Mouse (Mus musculus) limb, embryonic 11.5 days (tissue): Measurements from ENCODE around the gene Samd4. TPM values are rescaled to one million over a fixed set of nuclear protein-coding genes. Genes with fewer than 3 reads are reported as not detected.

ENCODE experiments used
- ATAC-seq: fragments of 200-750 bp; cut with Nextera tagmentation; 2 replicates; pipeline ENCODE4 v1.8.0; 2017; ENCODE audit warnings: low read depth; ENCODE audit not compliant: insufficient number of reproducible peaks, low FRiP score, low TSS enrichment
- DNase-seq: peaks from one replicate; pipeline ENCODE4 v3.0.0-alpha.2; 2015; ENCODE audit warnings: low spot score
- H3K27ac ChIP-seq: fragments of 300-500 bp; sonication (generic); replicated peaks from 2 replicates; pipeline ENCODE4 v1.5.1; 2014; ENCODE audit warnings: low read depth, mild to moderate bottlenecking, low read length
- H3K27me3 ChIP-seq: fragments of 300-500 bp; sonication (generic); 2 replicates; pipeline ENCODE4 v1.6.1; 2014; ENCODE audit warnings: mild to moderate bottlenecking, low read length, mixed read lengths; ENCODE audit not compliant: control insufficient read depth, insufficient read depth
- H3K36me3 ChIP-seq: fragments of 300-500 bp; sonication (generic); 2 replicates; pipeline ENCODE4 v1.6.1; 2014; ENCODE audit warnings: mild to moderate bottlenecking, low read length, moderate library complexity, mixed read lengths; ENCODE audit not compliant: control insufficient read depth, insufficient read depth
- H3K4me1 ChIP-seq: fragments of 300-500 bp; sonication (generic); 2 replicates; pipeline ENCODE4 v1.6.1; 2014; ENCODE audit warnings: low read length, mixed read lengths; ENCODE audit not compliant: control insufficient read depth, insufficient read depth
- H3K4me2 ChIP-seq: fragments of 300-500 bp; sonication (generic); 2 replicates; pipeline ENCODE4 v1.6.1; 2014; ENCODE audit warnings: low read depth, mild to moderate bottlenecking, moderate library complexity; ENCODE audit not compliant: severe bottlenecking
- H3K4me3 ChIP-seq: fragments of 300-500 bp; sonication (generic); 2 replicates; pipeline ENCODE4 v1.5.1; 2014; ENCODE audit warnings: low read depth, low read length
- H3K9ac ChIP-seq: fragments of 300-500 bp; sonication (generic); 2 replicates; pipeline ENCODE4 v1.6.1; 2014; ENCODE audit warnings: mild to moderate bottlenecking, low read length
- H3K9me3 ChIP-seq: fragments of 300-500 bp; sonication (generic); 2 replicates; pipeline ENCODE4 v1.6.1; 2016; ENCODE audit warnings: low read length; ENCODE audit not compliant: control insufficient read depth
- WGBS: fragments of 180-500 bp; shearing (Covaris S2); extraction: QIAGEN DNeasy Blood & Tissue Kit; methylation state at CpG from one replicate; pipeline ENCODE4 v1.1.7; 2014; 5-methylcytosine and 5-hydroxymethylcytosine counted together
- polyA plus RNA-seq: library from polyadenylated mRNA; unstranded; fragments of >200 nt; fragmentation: Nextera tagmentation; extraction: Ambion mirVana; gene quantifications from 2 replicates; pipeline ENCODE4 v1.2.1, GENCODE M21; 2014

The Samd4 gene
- polyA plus RNA-seq, 1 experiment from 2014 or later, result 3.0 TPM

- DNase-seq (no peak), ATAC-seq (no peak)
- Histone ChIP-seq H3K27me3 (no peaks in the 10 kb centered on the region), H3K36me3 (no peaks in the 10 kb centered on the region), H3K4me3 (no peak overlapping the region), H3K27ac (no peak overlapping the region), H3K9me3 (no peaks in the 10 kb centered on the region), H3K9ac (no peak overlapping the region), H3K4me1 (peaks cover 14% of the 10 kb centered on the region; the same call in 1 of the 2 replicates), H3K4me2 (no peak overlapping the region)
- 75% methylated on average over 11 of the region's 11 CpGs for WGBS
Observed at GRCm38 (mm10) chr14:46968046-46968445, 85.4 kb downstream of the Samd4 start.

- H3K4me1 ChIP-seq, result 0 out of 2 replicates have a peak, but pooled peaks cover 2% of the 10 kb centered on the region
- no peaks in the 10 kb centered on the region for H3K9me3 ChIP-seq
- 94% methylated on average over 3 of the region's 3 CpGs for WGBS
- no peak for ATAC-seq
- no peak for DNase-seq
- H3K27ac ChIP-seq, result no peak overlapping the region
- H3K27me3 ChIP-seq, result no peaks in the 10 kb centered on the region
- H3K9ac ChIP-seq, result no peak overlapping the region
- no peak overlapping the region for H3K4me2 ChIP-seq
- no peak overlapping the region for H3K4me3 ChIP-seq
- no peaks in the 10 kb centered on the region for H3K36me3 ChIP-seq
Observed at GRCm38 (mm10) chr14:46970673-46971072, 88.0 kb downstream of the Samd4 start.

GRCm38 (mm10) chr14:46971802-46972201, 89.1 kb downstream of the Samd4 start:
- DNase-seq (no peak), ATAC-seq (no peak)
- H3K4me1 ChIP-seq, result no peaks in the 10 kb centered on the region
- no peak overlapping the region for H3K4me2 ChIP-seq
- no peaks in the 10 kb centered on the region for H3K27me3 ChIP-seq
- H3K9ac ChIP-seq, result no peak overlapping the region
- no peak overlapping the region for H3K4me3 ChIP-seq
- no peaks in the 10 kb centered on the region for H3K36me3 ChIP-seq
- WGBS, result 86% methylated on average over 2 of the region's 2 CpGs
- no peak overlapping the region for H3K27ac ChIP-seq
- no peaks in the 10 kb centered on the region for H3K9me3 ChIP-seq

DNA sequence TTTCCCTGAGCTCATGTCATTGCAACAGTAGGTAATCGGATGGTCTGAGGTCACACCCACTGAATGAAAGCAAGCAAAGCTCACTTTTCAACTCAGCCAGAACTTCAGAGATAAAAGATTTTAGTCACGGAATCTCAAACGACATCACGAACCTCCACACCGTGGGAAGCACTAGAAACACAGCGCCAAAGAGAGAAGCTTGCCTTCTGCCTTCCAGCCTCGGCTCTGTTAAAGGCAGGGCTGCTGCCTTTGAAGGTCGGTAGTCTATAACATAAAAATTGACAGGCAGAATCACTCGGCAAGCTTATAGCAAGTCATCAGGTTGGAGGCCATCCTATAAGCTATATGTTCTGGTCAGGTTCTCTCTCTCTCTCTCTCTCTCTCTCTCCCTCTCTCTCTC, 92.2 kb downstream of the Samd4 start:
- no peaks in the 10 kb centered on the region for H3K9me3 ChIP-seq
- no peak overlapping the region for H3K4me2 ChIP-seq
- H3K36me3 ChIP-seq, result no peaks in the 10 kb centered on the region
- no peaks in the 10 kb centered on the region for H3K4me1 ChIP-seq
- H3K9ac ChIP-seq, result no peak overlapping the region
- H3K4me3 ChIP-seq, result no peak overlapping the region
- no peaks in the 10 kb centered on the region for H3K27me3 ChIP-seq
- no peak overlapping the region for H3K27ac ChIP-seq
- no peak for ATAC-seq
- DNase-seq, result no peak
- WGBS, result 74% methylated on average over 9 of the region's 9 CpGs

DNA sequence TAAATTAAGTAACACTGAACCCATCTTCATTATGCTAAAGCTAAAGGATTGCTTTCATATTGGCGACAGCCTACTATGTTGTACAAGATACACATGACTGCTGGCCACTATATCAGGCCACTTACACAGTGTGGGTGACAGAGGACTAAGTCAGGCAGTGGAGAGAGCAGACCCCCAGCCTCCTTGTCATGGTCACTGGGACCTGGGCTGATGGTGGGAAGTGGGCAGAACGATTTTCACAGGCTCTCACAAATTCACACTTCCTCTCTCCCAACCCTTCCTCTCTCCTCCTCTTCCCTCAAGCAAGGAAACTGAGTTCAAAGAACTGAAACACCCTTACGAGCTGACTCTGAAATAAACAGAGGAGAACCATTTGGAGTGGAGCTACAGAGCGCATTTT, 93.3 kb downstream of the Samd4 start:
- Histone ChIP-seq H3K4me2 (no peak overlapping the region), H3K27ac (no peak overlapping the region), H3K4me3 (no peak overlapping the region), H3K36me3 (no peaks in the 10 kb centered on the region), H3K9ac (no peak overlapping the region), H3K9me3 (no peaks in the 10 kb centered on the region), H3K27me3 (no peaks in the 10 kb centered on the region), H3K4me1 (no peaks in the 10 kb centered on the region)
- ATAC-seq (no peak), DNase-seq (no peak)
- WGBS, result 51% methylated on average over 4 of the region's 4 CpGs

DNA sequence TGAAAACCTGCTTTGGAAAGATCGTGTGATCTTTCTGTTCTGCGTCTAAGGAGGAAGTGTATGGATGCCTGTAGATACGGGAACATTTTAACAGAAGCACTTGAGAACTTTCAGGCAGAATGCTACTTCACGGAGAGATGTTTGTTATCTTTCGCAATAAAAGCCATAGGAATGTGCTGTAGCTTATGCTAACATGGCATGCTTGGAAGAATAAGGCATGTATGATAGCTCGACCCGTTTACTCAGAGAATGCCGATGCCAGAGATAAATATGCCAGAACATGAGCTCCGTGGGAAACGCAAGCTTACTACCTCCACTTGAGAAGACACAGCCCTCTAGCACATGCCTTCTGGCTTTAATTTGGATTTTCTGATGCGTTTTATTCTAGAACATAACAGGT, 94.1 kb downstream of the Samd4 start:
- H3K4me2 ChIP-seq, result no peak overlapping the region
- no peaks in the 10 kb centered on the region for H3K27me3 ChIP-seq
- H3K9me3 ChIP-seq, result no peaks in the 10 kb centered on the region
- 86% methylated on average over 11 of the region's 11 CpGs for WGBS
- no peaks in the 10 kb centered on the region for H3K4me1 ChIP-seq
- H3K27ac ChIP-seq, result no peak overlapping the region
- no peak overlapping the region for H3K9ac ChIP-seq
- H3K36me3 ChIP-seq, result no peaks in the 10 kb centered on the region
- ATAC-seq (no peak), DNase-seq (no peak)
- no peak overlapping the region for H3K4me3 ChIP-seq

DNA sequence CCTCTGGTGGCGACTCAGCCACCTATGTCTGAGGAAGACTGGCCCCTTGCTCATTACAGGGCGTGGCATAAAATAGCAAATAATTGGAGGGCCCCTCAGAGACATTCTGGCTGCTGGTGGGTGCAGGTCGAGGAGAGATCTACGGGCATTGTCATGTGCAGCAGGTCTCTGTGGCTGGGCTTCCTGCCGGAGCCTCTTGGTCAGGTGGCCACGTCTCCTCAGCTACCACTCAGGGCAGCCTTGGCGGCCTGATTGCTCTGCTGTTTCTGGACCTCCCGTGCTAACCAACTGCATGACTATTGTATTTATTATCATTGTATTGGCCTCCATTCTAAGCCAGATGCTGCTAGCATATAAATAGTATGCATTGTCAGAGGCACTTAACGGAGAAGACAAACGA, 95.0 kb downstream of the Samd4 start:
- ATAC-seq (no peak), DNase-seq (no peak)
- Histone ChIP-seq H3K27me3 (no peaks in the 10 kb centered on the region), H3K9ac (no peak overlapping the region), H3K4me1 (no peaks in the 10 kb centered on the region), H3K27ac (no peak overlapping the region), H3K9me3 (no peaks in the 10 kb centered on the region), H3K36me3 (no peaks in the 10 kb centered on the region), H3K4me2 (no peak overlapping the region), H3K4me3 (no peak overlapping the region)
- WGBS, result 73% methylated on average over 10 of the region's 10 CpGs

- Histone ChIP-seq H3K4me1 (no peaks in the 10 kb centered on the region), H3K4me2 (no peak overlapping the region), H3K27ac (no peak overlapping the region), H3K36me3 (no peaks in the 10 kb centered on the region), H3K27me3 (no peaks in the 10 kb centered on the region), H3K4me3 (no peak overlapping the region), H3K9me3 (no peaks in the 10 kb centered on the region), H3K9ac (no peak overlapping the region)
- no peak for DNase-seq
- no peak for ATAC-seq
- whole genome bisulfite sequencing, result 80% methylated on average over 5 of the region's 5 CpGs
Observed at GRCm38 (mm10) chr14:46979172-46979571, 96.5 kb downstream of the Samd4 start.

DNA sequence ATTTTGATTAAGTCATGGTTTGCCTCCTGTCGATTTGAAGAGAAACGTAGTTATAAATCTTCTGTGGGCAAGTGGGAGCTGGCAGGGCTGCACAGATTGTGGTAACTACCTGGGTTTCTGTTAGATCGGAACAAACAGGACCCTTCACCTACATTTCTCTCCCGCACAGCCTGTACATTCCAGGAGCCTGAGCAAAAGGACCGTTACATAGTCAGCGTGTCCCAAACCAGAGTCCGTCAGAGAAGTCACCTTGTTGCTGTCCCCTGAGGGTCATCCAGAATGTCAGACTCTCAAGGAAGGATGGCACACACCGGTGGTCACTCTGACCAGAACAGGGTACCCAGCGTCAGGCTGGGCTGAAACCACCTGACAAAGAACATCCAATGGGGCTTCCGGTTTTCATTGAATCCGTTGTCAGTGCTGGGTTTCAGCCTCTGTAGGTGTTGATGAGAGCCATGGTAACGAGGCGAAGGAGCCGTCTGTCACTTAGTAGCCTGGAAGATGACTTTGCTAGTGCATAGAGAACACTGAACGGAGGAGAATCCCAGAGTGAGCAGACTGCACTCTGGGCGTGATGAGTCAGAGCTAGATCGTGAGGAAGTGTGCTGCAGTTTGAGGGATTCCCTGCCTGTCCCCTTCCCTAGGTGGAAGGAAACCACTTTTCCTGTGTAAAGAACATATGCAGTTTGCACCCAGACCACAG, 98.2 kb downstream of the Samd4 start:
- Histone ChIP-seq H3K4me2 (no peak overlapping the region), H3K36me3 (no peaks in the 10 kb centered on the region), H3K4me3 (no peak overlapping the region), H3K4me1 (no peaks in the 10 kb centered on the region), H3K27ac (no peak overlapping the region), H3K9me3 (no peaks in the 10 kb centered on the region), H3K9ac (no peak overlapping the region), H3K27me3 (no peaks in the 10 kb centered on the region)
- no peak for DNase-seq
- no peak for ATAC-seq
- 82% methylated on average over 17 of the region's 17 CpGs for WGBS
